Mouse (Mus musculus) forebrain, postnatal 0 days (tissue): Measurements from ENCODE around the gene Maml2. TPM values are rescaled to one million over a fixed set of nuclear protein-coding genes. Genes with fewer than 3 reads are reported as not detected.

Source experiments
- ATAC-seq: fragments of 200-750 bp; cut with Nextera tagmentation; 2 replicates; pipeline ENCODE4 v1.8.0; 2017; ENCODE audit warnings: mild to moderate bottlenecking, moderate library complexity
- DNase-seq: peaks from one replicate; pipeline ENCODE4 v3.0.0-alpha.2; 2015
- H3K27ac ChIP-seq: fragments of 300-500 bp; sonication (generic); 2 replicates; pipeline ENCODE4 v1.5.1; 2014; ENCODE audit warnings: low read depth, mild to moderate bottlenecking, antibody characterized with exemption, low read length, moderate library complexity, mixed read lengths
- H3K27me3 ChIP-seq: fragments of 300-500 bp; sonication (generic); 2 replicates; pipeline ENCODE4 v1.6.1; 2014; ENCODE audit warnings: mild to moderate bottlenecking, low read length, mixed read lengths; ENCODE audit not compliant: insufficient read depth
- H3K36me3 ChIP-seq: fragments of 300-500 bp; sonication (generic); 2 replicates; pipeline ENCODE4 v1.6.1; 2014; ENCODE audit warnings: mild to moderate bottlenecking, moderate library complexity; ENCODE audit not compliant: insufficient read depth
- H3K4me1 ChIP-seq: fragments of 300-500 bp; sonication (generic); 2 replicates; pipeline ENCODE4 v1.6.1; 2014; ENCODE audit warnings: antibody characterized with exemption; ENCODE audit not compliant: insufficient read depth
- H3K4me2 ChIP-seq: fragments of 300-500 bp; sonication (generic); 2 replicates; pipeline ENCODE4 v1.6.1; 2014; ENCODE audit warnings: low read depth, mild to moderate bottlenecking, moderate library complexity
- H3K4me3 ChIP-seq: fragments of 300-500 bp; sonication (generic); 2 replicates; pipeline ENCODE4 v1.5.1; 2014; ENCODE audit warnings: low read depth, low read length, mixed read lengths
- H3K9ac ChIP-seq: fragments of 300-500 bp; sonication (generic); 2 replicates; pipeline ENCODE4 v1.6.1; 2014; ENCODE audit warnings: mild to moderate bottlenecking
- H3K9me3 ChIP-seq: fragments of 300-500 bp; sonication (generic); 2 replicates; pipeline ENCODE4 v1.6.1; 2016; ENCODE audit warnings: low read length
- CTCF ChIP-seq: sonication (generic); IDR thresholded peaks from 2 replicates; pipeline ENCODE4 v1.5.1; 2016; ENCODE audit warnings: antibody characterized with exemption, control low read depth, low read depth
- WGBS: fragments of 180-500 bp; shearing (Covaris S2); extraction: QIAGEN DNeasy Blood & Tissue Kit; methylation state at CpG from one replicate; pipeline ENCODE4 v1.1.7; 2014; 5-methylcytosine and 5-hydroxymethylcytosine counted together
- polyA plus RNA-seq: library from polyadenylated mRNA; unstranded; fragments of >200 nt; fragmentation: Nextera tagmentation; extraction: Ambion mirVana; gene quantifications from 2 replicates; pipeline ENCODE4 v1.2.1, GENCODE M21; 2015
- total RNA-seq: library from RNA; depleted of rRNA; stranded (reverse); fragments of >200 nt; gene quantifications from 2 replicates; pipeline ENCODE4 v1.2.3, GENCODE M21; 2014

The Maml2 gene
- total and polyA plus RNA-seq, 2 experiments from 2014 or later = 6.4 to 9.5 TPM

DNA sequence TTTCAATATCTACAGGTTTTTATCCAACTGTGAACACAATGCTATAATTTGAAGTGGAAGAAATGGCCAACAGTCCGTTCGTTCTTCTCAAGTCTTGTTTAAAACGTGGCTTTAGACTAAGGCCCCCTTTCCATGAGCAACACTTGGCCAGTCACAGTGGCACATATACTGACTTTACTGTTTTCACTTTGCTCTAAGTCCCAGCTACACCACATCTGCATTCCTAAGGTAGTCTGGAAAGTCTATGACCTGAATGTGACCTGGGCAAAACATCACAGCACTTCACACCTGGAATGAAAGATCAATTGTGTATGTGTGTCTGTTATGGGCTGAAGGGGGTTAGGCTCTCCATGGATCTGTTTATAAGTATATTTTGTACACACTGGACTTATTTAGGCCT lies 151.0 kb downstream of the Maml2 start:
- WGBS = 86% methylated on average over 3 of the region's 3 CpGs
- no peak overlapping the region for H3K4me2 ChIP-seq

DNA sequence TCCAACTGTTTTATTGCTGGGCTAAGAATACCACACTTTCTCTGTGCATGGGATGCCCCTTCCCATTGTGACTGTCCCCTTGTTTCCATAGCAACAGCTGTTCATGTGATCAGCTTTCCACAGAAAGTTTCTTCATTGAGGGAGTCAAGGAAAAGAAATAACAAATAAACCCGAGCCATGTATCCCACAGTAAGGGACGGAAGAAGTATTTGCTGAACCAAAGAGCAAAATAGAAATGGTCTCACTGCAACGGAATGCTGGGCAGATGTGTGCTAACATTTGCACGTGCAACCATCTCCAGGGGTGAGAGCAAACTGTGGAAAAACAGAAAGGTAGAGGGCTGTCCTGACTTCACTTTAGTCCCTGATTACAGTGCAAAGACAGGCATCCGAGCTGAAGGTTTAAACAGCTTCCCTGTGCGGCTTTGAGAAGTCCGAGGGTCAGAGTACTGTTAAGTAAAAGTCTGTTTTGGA lies 156.9 kb downstream of the Maml2 start:
- Histone ChIP-seq H3K4me3 (no peak overlapping the region), H3K9ac (no peak overlapping the region), H3K4me2 (no peak overlapping the region), H3K27me3 (no peaks in the 10 kb centered on the region), H3K4me1 (no peaks in the 10 kb centered on the region), H3K36me3 (no peaks in the 10 kb centered on the region), H3K9me3 (no peaks in the 10 kb centered on the region), H3K27ac (no peak overlapping the region)
- no peak for TF ChIP-seq CTCF
- 20% methylated on average over 7 of the region's 7 CpGs for WGBS
- DNase-seq (peak; percentile 36), ATAC-seq (peak; percentile 47)

More for the DNA sequence above, 151.0 kb downstream of the Maml2 start:
- DNase-seq = no peak
- no peaks in the 10 kb centered on the region for H3K27me3 ChIP-seq
- no peak overlapping the region for H3K27ac ChIP-seq
- no peak overlapping the region for H3K4me3 ChIP-seq
- no peaks in the 10 kb centered on the region for H3K36me3 ChIP-seq
- no peaks in the 10 kb centered on the region for H3K4me1 ChIP-seq
- no peaks in the 10 kb centered on the region for H3K9me3 ChIP-seq
- no peak for ATAC-seq
- no peak overlapping the region for H3K9ac ChIP-seq
- no peak for TF ChIP-seq CTCF

DNA sequence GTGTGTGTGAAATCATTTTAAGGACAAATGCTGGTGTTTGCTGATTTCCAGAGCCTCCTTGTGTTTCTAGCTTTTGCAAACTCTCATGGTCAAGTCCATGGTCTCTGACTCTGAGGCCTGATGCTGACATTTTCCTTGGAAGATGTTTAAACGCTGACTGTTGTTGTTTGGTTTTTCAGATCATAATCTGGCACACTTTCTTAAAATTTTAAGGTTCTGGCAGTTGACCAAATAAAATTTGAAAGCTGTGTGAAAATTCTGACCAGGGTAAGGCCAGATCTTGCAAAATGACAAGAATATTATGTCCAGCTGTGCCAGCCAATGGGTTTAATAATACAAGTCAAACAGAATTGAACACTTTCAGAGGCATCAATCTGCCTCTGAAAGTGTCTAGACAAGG lies 157.5 kb downstream of the Maml2 start:
- no peak overlapping the region for H3K4me2 ChIP-seq
- no peak for TF ChIP-seq CTCF
- no peak overlapping the region for H3K9ac ChIP-seq
- H3K36me3 ChIP-seq = no peaks in the 10 kb centered on the region
- WGBS = 78% methylated on average over 1 of the region's 1 CpGs
- DNase-seq (no peak), ATAC-seq (no peak)
- H3K27me3 ChIP-seq = no peaks in the 10 kb centered on the region
- no peak overlapping the region for H3K27ac ChIP-seq
- no peak overlapping the region for H3K4me3 ChIP-seq
- no peaks in the 10 kb centered on the region for H3K4me1 ChIP-seq
- no peaks in the 10 kb centered on the region for H3K9me3 ChIP-seq

DNA sequence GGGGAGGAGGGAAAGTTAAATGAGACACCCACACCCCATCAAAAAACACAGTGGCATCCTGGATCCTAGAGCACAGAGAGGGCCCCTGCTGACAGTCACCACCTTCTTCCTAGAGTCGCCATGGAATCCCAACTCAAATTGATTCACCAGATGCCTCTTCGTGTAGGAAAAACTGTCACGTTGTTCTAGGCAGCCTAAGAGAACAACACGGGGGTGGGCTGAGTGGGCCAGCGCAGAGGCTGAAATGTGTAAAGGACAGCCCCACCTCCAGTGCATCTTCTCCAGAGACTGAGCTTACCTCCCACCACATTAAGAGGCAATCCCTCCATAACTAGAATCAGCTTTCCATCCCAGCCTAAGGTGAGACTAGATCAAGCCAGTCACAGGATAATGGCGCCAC lies 160.0 kb downstream of the Maml2 start:
- Histone ChIP-seq H3K4me3 (no peak overlapping the region), H3K36me3 (no peaks in the 10 kb centered on the region), H3K9ac (no peak overlapping the region), H3K27ac (no peak overlapping the region), H3K9me3 (no peaks in the 10 kb centered on the region), H3K27me3 (no peaks in the 10 kb centered on the region), H3K4me2 (no peak overlapping the region), H3K4me1 (no peaks in the 10 kb centered on the region)
- 90% methylated on average over 6 of the region's 6 CpGs for WGBS
- TF ChIP-seq CTCF = no peak
- ATAC-seq = no peak
- DNase-seq = no peak

DNA sequence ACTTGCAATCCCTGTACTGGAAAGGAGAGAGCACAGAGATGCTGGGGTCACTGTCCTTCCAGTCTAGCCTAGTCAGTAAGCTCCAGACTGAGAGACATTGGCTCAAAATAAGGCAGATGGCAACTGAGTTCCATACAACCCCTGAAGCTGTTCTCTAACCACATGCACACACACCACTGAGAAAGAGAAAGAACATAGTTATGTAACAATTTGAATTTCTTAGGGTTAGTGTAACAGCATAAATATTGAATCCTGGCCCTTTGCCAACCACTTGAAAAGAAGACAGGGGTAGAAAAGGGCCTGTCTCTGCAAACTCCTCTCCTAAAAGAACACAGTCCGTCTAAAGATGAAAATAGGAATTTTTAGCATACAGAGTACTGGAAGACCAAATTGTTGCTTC lies 161.6 kb downstream of the Maml2 start:
- Histone ChIP-seq H3K9me3 (no peaks in the 10 kb centered on the region), H3K27ac (no peak overlapping the region), H3K4me2 (no peak overlapping the region), H3K4me1 (no peaks in the 10 kb centered on the region), H3K9ac (no peak overlapping the region), H3K27me3 (no peaks in the 10 kb centered on the region), H3K36me3 (no peaks in the 10 kb centered on the region), H3K4me3 (no peak overlapping the region)
- DNase-seq (no peak), ATAC-seq (no peak)
- TF ChIP-seq CTCF = no peak
- WGBS = 37% methylated on average over 1 of the region's 1 CpGs

DNA sequence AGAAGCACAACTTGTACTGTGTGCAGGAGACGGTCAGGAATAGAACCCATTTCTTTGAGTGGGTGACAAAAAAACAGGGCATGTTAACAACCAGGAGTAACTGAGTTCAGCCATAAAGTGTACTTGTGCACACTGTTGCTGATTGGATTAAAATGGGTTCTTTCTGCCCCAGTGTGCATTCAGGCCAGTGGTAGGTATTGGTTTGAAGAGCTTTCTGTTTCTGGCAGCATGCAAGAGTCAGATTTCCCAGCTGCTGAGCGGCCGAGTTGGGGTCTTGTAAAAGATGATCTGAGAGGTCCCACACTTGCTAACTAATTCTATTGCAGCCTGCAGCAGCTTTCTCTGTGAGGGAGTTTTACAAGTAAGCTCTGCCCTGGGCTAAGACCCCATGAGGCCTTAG lies 162.3 kb downstream of the Maml2 start:
- TF ChIP-seq CTCF = no peak
- Histone ChIP-seq H3K4me2 (no peak overlapping the region), H3K36me3 (no peaks in the 10 kb centered on the region), H3K4me1 (no peaks in the 10 kb centered on the region), H3K9ac (no peak overlapping the region), H3K9me3 (no peaks in the 10 kb centered on the region), H3K4me3 (no peak overlapping the region), H3K27me3 (no peaks in the 10 kb centered on the region), H3K27ac (no peak overlapping the region)
- ATAC-seq = no peak
- WGBS = 88% methylated on average over 3 of the region's 3 CpGs
- DNase-seq = no peak

DNA sequence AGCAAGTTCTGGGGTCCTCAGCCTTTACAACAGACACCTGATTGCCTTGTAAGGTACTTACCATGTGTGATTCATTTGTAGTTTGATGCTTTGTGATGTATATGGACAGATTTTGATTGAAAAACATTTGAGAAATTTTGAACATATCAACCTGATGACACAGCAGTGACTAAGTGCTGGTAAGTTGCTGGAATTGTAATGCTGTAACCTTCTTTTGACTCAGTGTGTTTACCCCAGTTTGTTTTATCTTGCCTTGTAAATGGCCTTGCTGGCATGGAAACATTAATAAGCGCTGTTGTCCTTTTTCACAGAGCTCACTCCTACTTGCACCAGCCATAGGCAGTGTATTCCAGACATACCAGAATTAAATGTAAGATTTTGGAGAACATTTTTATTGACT lies 163.2 kb downstream of the Maml2 start:
- no peak for TF ChIP-seq CTCF

DNA sequence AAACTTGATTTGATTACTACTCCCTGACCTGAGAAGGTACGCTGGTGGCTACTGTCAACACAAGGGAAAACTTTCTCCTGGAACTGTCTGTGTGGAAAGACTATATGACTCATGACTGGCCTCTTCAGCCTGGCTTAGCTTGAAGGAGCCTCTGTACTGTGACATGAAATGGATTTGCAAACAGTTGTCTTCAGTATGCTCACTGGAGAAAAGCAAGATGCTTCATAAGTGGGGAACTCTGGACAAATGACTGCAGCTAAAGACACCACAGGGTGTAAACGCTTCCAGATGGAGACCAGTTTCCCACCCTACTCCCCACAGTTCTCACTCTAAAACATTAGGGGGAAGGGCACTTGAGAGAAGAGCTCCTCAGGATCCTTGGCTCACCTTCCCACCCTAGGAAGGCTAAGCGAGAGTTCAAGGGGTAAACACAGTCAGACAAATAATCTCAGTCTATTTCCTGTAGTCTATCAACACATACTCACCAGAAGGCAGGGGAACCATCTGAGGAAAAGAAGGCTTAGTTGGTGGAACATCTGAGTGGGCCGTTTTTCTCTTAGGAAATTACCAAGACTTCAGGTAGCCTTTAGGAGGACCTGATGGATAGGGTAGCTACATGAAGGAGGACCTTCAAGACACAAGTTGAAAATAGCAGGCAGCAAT lies 167.7 kb downstream of the Maml2 start:
- Histone ChIP-seq H3K36me3 (no peaks in the 10 kb centered on the region), H3K9me3 (no peaks in the 10 kb centered on the region), H3K4me2 (no peak overlapping the region), H3K9ac (no peak overlapping the region), H3K4me3 (no peak overlapping the region), H3K4me1 (no peaks in the 10 kb centered on the region), H3K27ac (no peak overlapping the region), H3K27me3 (no peaks in the 10 kb centered on the region)
- no peak for ATAC-seq
- TF ChIP-seq CTCF = no peak
- 83% methylated on average over 4 of the region's 4 CpGs for WGBS
- DNase-seq = no peak

More for the DNA sequence above, 163.2 kb downstream of the Maml2 start:
- no peak for ATAC-seq
- DNase-seq = no peak
- Histone ChIP-seq H3K4me1 (no peaks in the 10 kb centered on the region), H3K9ac (no peak overlapping the region), H3K27me3 (no peaks in the 10 kb centered on the region), H3K4me2 (no peak overlapping the region), H3K36me3 (no peaks in the 10 kb centered on the region), H3K9me3 (no peaks in the 10 kb centered on the region), H3K4me3 (no peak overlapping the region), H3K27ac (no peak overlapping the region)
- WGBS = 92% methylated on average over 1 of the region's 1 CpGs
